Mouse (Mus musculus): ENCODE measurements around the gene Hlx. TPM values are rescaled to one million over a fixed set of nuclear protein-coding genes. Genes with fewer than 3 reads are reported as not detected.

The Hlx gene
- polyA plus RNA-seq, 1 experiment = 18.4 TPM

DNA sequence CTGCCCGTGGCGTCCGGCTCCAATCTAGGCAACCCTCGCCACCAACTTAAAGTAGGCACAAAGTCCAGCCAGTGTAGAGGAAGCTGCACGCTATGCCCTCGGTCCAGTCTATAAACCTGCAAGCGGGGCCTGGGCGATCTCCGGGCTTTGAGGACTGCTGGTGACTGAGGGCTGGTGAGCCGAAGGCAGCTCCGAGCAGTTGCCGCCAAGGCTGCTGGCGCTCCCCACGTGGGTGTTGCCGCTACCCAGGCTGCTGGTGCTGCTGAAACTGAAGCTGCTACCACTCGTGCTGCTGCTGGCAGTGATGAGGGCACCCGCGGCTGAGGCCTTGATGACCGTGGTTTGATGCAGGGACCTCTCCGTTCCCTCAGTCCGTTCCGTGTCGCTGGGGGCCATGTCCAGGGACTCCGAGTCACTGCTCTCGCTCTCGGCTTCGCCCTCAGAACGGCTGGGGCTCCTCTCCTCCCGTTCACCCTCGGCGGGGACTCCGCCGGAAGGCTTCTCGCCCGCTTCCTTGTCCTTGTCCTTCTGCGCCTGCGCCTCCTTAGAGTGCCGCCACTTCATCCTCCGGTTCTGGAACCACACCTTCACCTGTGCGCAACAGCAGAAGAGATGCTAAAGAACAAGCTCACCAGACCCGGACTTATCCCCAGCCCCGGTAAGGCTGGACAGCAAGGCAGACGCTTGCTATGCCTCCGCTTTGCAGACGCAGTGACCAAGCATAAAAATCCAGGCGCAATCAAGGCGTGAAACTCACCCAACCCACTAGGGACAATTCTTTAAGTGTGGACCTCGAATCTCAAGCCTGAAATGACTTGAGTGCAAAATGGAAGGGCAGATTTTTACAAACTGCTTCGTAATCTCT, 4.8 kb downstream of the Hlx start:
- Histone ChIP-seq H3K36me3 (ENCODE audit: control insufficient read depth, insufficient read depth, low read length) (peaks cover 2% of the 10 kb centered on the region; the same call in 1 of the 2 replicates), H3K4me3 (ENCODE audit: low read depth, low read length) (peak overlapping the region; percentile 38), H3K27ac (ENCODE audit: insufficient read depth, low read depth, low read length) (no peak overlapping the region), H3K4me1 (ENCODE audit: control insufficient read depth, insufficient read depth, insufficient read length, low read length) (peaks cover 5% of the 10 kb centered on the region; the same call in 1 of the 2 replicates), H3K27me3 (ENCODE audit: control insufficient read depth, insufficient read depth, low read length) (peaks cover 68% of the 10 kb centered on the region)
- 32% methylated on average over 49 of the region's 49 CpGs for WGBS
- TF ChIP-seq POLR2A (IDR thresholded peaks at IDR 0.05; ENCODE audit: low read depth, low read length) (no peak), CTCF (IDR thresholded peaks at IDR 0.05; ENCODE audit: extremely low read depth, insufficient read length, insufficient replicate concordance, low read depth, low read length) (no peak)

DNA sequence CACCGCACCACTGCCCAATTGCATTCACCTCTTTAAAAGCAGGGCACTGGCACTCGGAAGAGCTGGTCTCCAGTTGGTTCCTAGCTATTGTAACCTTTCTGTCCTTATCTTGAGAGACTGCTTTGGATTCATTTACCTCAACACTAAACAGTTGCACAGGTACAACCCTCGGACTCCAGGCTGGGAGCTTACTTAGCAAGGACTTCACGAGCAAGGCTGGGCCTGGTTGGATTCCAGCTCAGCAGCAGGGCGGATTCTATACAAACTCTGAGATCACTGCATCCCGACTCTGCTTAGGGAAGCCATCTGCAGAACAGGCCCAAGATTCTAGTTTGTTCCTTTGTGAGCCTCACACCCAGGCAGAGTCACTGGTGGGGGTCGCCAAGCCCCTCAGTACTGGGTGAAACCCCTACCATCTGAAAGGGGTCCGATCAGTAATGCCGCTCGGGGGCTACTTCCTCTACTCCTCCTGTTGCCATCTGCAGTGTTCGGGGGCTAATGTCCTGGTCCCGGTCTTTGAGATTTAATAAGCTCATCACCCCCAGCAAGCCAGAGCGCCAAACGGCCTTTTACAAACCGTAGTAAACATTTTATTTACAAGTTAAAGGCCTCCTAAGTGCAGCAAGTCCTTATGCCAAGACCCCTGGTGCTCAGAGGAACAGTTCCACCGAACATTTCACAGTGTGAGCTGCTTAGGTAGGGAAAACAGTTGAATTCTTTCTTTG, 5.7 kb downstream of the Hlx start:
- Histone ChIP-seq H3K4me3 (ENCODE audit: low read depth, low read length) (no peak overlapping the region), H3K4me1 (ENCODE audit: control insufficient read depth, insufficient read depth, insufficient read length, low read length) (peaks cover 5% of the 10 kb centered on the region; the same call in 1 of the 2 replicates), H3K27ac (ENCODE audit: insufficient read depth, low read depth, low read length) (no peak overlapping the region), H3K27me3 (ENCODE audit: control insufficient read depth, insufficient read depth, low read length) (peaks cover 59% of the 10 kb centered on the region), H3K36me3 (ENCODE audit: control insufficient read depth, insufficient read depth, low read length) (peaks cover 2% of the 10 kb centered on the region; the same call in 1 of the 2 replicates)
- 36% methylated on average over 16 of the region's 16 CpGs for WGBS
- TF ChIP-seq POLR2A (IDR thresholded peaks at IDR 0.05; ENCODE audit: low read depth, low read length) (no peak), CTCF (IDR thresholded peaks at IDR 0.05; ENCODE audit: extremely low read depth, insufficient read length, insufficient replicate concordance, low read depth, low read length) (no peak)

DNA sequence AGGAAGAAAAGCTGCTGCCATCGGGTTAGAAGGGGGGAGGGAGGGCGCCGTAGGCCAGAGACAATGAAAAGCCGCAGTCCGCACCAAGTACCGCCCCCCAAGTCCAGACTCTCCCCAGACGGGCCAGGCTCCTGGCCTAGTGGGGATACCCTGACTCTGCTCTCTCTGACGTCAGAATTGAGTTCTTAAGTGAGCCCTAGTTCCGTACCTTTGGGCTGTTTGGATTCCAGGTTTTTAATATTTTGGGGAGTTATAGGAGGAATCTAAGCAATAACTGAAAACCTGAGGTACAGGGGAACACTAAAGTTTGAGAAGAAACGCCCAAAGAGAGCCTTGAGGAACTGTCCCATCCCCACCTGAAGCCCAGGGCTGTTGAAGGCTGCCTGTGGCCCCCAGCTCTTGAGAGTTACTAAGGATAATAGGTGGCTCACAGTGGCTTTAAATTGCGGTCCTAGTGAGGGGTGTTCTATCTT, 7.1 kb downstream of the Hlx start:
- no peak overlapping the region for H3K27ac ChIP-seq (ENCODE audit: insufficient read depth, low read depth, low read length)
- peaks cover 5% of the 10 kb centered on the region; the same call in 1 of the 2 replicates for H3K4me1 ChIP-seq (ENCODE audit: control insufficient read depth, insufficient read depth, insufficient read length, low read length)
- 30% methylated on average over 11 of the region's 11 CpGs for WGBS
- H3K27me3 ChIP-seq (ENCODE audit: control insufficient read depth, insufficient read depth, low read length) = peaks cover 63% of the 10 kb centered on the region
- H3K4me3 ChIP-seq (ENCODE audit: low read depth, low read length) = no peak overlapping the region
- TF ChIP-seq POLR2A (IDR thresholded peaks at IDR 0.05; ENCODE audit: low read depth, low read length) (no peak), CTCF (IDR thresholded peaks at IDR 0.05; ENCODE audit: extremely low read depth, insufficient read length, insufficient replicate concordance, low read depth, low read length) (no peak)
- peaks cover 2% of the 10 kb centered on the region; the same call in 1 of the 2 replicates for H3K36me3 ChIP-seq (ENCODE audit: control insufficient read depth, insufficient read depth, low read length)

DNA sequence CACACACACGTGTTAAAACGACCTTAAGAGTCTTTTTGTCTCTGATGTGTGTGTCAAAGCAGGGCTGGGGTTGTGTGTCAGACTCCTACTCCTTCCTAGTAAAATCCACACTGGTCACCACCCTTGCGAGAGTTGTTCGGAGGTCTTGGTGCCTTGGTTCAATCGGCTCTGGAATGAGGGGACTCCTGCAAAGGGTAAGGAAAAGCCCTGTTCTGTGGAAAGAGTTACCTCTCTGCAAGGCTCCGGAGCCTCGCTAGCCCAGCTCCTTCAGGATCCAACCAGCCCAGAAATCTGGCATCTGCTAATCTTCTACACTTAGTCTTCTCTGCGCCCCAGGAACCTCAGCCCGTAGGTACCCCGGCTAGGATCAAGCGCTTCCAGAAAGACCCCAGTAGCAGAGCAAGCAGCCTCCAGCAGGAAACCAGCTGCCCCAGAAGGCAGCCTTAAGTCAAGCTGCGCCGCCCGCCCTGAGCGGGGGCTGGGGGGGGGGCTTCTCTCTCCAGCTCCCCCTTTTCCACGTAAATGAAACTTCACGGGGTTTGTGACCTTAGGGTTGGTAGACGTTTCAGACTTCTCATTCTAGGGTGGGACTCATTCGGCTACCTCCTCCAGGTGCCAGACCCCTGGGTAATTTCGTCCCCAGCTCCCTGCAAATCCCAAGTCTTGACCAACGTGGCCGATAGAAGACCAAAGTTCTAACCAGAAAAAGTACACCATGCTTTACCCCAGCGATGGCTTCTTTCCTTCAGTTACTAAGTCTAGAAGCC, 7.7 kb downstream of the Hlx start:
- Histone ChIP-seq H3K4me1 (ENCODE audit: control insufficient read depth, insufficient read depth, insufficient read length, low read length) (peaks cover 5% of the 10 kb centered on the region; the same call in 1 of the 2 replicates), H3K27ac (ENCODE audit: insufficient read depth, low read depth, low read length) (peak overlapping the region; percentile 2; the same call in 1 of the 2 replicates), H3K27me3 (ENCODE audit: control insufficient read depth, insufficient read depth, low read length) (peaks cover 65% of the 10 kb centered on the region), H3K4me3 (ENCODE audit: low read depth, low read length) (no peak overlapping the region), H3K36me3 (ENCODE audit: control insufficient read depth, insufficient read depth, low read length) (peaks cover 2% of the 10 kb centered on the region; the same call in 1 of the 2 replicates)
- TF ChIP-seq POLR2A (IDR thresholded peaks at IDR 0.05; ENCODE audit: low read depth, low read length) = no peak
- TF ChIP-seq CTCF (IDR thresholded peaks at IDR 0.05; ENCODE audit: extremely low read depth, insufficient read length, insufficient replicate concordance, low read depth, low read length) = no peak
- WGBS = 23% methylated on average over 23 of the region's 23 CpGs

DNA sequence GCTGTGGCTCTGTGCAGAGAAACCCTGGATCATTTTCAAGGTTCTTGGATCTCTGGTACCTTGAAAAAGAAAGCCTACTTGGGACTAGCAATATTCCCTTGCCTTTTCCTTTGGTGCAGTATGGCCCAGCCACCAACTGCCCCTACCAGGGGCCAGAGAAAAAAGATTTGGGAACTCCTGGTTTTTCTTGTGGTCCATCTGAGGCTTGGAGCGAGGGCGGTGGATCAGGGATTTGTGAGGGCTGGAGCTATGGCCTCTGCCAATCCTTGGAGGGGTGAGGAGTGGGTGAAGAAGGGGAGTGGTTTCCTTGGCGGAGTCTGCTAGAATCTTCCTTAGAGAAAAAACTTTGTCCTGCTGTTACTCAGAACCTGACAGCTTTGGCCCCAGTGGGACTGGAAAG, 8.5 kb downstream of the Hlx start:
- peaks cover 5% of the 10 kb centered on the region; the same call in 1 of the 2 replicates for H3K4me1 ChIP-seq (ENCODE audit: control insufficient read depth, insufficient read depth, insufficient read length, low read length)
- TF ChIP-seq CTCF (IDR thresholded peaks at IDR 0.05; ENCODE audit: extremely low read depth, insufficient read length, insufficient replicate concordance, low read depth, low read length) (no peak), POLR2A (IDR thresholded peaks at IDR 0.05; ENCODE audit: low read depth, low read length) (no peak)
- peaks cover 2% of the 10 kb centered on the region; the same call in 1 of the 2 replicates for H3K36me3 ChIP-seq (ENCODE audit: control insufficient read depth, insufficient read depth, low read length)
- H3K27me3 ChIP-seq (ENCODE audit: control insufficient read depth, insufficient read depth, low read length) = peaks cover 64% of the 10 kb centered on the region
- H3K27ac ChIP-seq (ENCODE audit: insufficient read depth, low read depth, low read length) = no peak overlapping the region
- 26% methylated on average over 3 of the region's 3 CpGs for WGBS
- no peak overlapping the region for H3K4me3 ChIP-seq (ENCODE audit: low read depth, low read length)

DNA sequence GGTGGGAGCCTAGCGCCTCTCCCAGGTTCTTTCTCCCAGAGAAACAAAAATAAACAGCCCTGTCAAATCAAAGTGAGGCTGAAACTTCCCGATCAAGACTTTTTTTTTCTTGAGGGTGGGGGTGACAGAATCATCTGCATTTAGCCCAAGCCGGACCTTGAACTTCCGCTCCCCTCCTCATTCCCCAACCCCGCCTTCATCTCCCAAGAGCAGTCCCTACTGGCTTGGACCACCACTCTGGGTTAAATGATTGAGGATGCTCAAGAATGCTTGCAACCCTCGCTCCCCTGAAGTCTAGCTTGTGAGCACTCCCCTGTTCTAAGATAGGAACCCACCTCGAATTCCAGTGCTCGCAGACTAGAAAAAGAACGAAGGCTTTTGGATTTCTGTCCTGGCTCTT, 11.3 kb downstream of the Hlx start:
- Histone ChIP-seq H3K4me3 (ENCODE audit: low read depth, low read length) (no peak overlapping the region), H3K36me3 (ENCODE audit: control insufficient read depth, insufficient read depth, low read length) (no peaks in the 10 kb centered on the region), H3K4me1 (ENCODE audit: control insufficient read depth, insufficient read depth, insufficient read length, low read length) (no peaks in the 10 kb centered on the region), H3K27me3 (ENCODE audit: control insufficient read depth, insufficient read depth, low read length) (peaks cover 69% of the 10 kb centered on the region), H3K27ac (ENCODE audit: insufficient read depth, low read depth, low read length) (no peak overlapping the region)
- WGBS = 12% methylated on average over 9 of the region's 9 CpGs
- TF ChIP-seq CTCF (IDR thresholded peaks at IDR 0.05; ENCODE audit: extremely low read depth, insufficient read length, insufficient replicate concordance, low read depth, low read length) (no peak), POLR2A (IDR thresholded peaks at IDR 0.05; ENCODE audit: low read depth, low read length) (no peak)

Data from small intestine, adult 2 months (tissue).